Mouse (Mus musculus) cerebellum, adult 11-12 months (tissue): ENCODE results near the gene Polr2h.

Experiments
- DNase-seq: peaks from one replicate; pipeline ENCODE4 v3.0.0; 2022

The Polr2h gene

DNA sequence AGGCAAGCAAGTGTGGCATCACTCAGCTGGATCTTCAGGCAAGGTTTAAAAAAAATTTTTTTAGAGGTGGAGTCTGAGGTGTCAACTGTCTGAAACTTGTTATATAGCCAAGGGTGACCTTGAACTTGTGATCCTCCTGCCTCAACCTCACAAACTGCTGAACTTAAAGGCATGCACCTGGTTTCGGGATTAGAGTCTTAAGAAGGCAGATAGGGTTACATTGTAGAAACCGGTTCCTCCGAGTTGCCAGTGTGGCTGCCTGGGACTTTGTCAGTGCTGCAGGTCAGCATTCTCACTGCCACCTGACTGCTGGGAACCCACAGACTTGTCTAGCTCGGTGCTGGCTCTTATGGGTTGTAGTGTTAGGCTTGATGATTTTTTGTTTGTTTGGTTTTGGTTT is 5.8 kb downstream of the Polr2h start:
- no peak for DNase-seq

GRCm38 (mm10) chr16:20724338-20724748 is 6.9 kb downstream of the Polr2h start:
- DNase-seq: peak; percentile 25

GRCm38 (mm10) chr16:20725321-20725720 is 7.9 kb downstream of the Polr2h start:
- DNase-seq: peak; percentile 8

GRCm38 (mm10) chr16:20725750-20726149 is 8.3 kb downstream of the Polr2h start:
- peak; percentile 4 for DNase-seq

GRCm38 (mm10) chr16:20726384-20726783 is 8.9 kb downstream of the Polr2h start:
- no peak for DNase-seq

GRCm38 (mm10) chr16:20730293-20730711 is 12.8 kb downstream of the Polr2h start:
- DNase-seq: no peak

GRCm38 (mm10) chr16:20731688-20732087 is 14.2 kb downstream of the Polr2h start:
- DNase-seq: no peak

DNA sequence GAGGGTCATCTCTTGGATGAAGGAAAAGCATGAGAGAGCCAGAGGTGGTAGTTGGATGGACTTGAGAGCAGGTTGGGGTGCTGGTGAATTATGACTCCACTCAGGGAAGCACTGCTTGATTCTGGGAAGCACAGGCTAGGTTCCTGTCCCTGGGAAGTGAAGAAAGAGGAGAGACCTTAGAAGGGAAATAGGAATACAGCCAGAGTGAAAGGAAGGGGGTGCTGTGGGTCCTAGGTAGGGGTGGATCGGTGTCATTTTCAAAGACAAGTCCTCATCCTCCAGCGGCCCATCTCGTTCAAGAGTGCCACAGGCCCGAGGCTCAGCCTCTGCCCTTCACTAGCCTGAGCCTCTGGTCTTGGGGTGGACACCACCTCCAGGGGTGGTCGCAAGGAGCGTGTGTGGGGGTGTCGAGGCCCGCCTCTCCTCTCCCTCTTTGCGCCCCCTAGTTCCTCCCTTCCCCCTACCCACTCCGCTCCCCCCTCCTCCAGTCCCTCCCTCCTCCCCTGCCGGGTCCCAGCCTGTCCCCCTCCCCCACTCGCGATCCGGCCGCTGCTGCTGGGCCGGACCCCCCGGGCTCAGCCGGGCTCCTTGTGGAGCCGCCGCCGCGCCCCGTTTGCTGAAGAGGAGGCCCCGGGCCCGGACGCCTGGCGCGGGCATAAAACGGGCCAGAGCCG is 14.9 kb downstream of the Polr2h start:
- DNase-seq: peak; percentile 59

DNA sequence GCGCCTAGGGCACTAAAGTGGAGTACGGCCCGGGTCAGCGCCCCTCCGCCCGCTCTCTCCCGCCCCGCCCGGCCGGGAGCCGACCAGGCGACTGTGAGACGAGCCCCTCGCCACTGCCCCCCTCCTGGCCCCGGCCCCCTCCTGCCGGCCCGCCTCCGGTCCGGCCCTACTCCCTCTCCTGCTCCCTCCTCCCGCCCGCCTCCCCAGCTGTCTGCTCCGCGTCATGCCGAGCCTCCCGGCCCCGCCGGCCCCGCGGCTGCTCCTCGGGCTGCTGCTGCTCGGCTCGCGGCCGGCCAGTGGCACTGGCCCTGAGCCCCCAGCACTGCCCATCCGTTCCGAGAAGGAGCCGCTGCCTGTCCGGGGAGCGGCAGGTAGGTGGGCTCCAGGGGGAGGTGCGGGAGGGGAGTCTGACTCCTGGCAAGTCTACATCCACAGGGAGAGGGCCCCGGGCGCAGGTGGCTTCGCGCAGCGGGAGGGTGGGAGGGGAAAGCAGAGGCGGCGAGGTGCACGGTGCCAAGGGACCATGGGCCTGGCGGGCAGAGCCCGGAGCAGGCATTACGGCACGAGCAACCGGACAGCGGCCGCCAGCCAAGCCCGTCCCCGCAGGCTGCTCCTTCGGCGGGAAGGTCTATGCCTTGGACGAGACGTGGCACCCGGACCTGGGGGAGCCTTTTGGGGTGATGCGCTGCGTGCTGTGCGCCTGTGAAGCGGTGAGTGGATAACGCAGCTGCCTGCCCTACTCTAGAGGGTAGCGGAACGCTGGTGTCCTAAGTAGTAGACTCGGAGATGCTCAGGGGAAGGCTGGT is 15.7 kb downstream of the Polr2h start, which contains the start of gene Chrd:
TSS of gene Chrd (plus strand) at position 203 of the 806 bp plus-strand sequence.
- peak; percentile 82 for DNase-seq

DNA sequence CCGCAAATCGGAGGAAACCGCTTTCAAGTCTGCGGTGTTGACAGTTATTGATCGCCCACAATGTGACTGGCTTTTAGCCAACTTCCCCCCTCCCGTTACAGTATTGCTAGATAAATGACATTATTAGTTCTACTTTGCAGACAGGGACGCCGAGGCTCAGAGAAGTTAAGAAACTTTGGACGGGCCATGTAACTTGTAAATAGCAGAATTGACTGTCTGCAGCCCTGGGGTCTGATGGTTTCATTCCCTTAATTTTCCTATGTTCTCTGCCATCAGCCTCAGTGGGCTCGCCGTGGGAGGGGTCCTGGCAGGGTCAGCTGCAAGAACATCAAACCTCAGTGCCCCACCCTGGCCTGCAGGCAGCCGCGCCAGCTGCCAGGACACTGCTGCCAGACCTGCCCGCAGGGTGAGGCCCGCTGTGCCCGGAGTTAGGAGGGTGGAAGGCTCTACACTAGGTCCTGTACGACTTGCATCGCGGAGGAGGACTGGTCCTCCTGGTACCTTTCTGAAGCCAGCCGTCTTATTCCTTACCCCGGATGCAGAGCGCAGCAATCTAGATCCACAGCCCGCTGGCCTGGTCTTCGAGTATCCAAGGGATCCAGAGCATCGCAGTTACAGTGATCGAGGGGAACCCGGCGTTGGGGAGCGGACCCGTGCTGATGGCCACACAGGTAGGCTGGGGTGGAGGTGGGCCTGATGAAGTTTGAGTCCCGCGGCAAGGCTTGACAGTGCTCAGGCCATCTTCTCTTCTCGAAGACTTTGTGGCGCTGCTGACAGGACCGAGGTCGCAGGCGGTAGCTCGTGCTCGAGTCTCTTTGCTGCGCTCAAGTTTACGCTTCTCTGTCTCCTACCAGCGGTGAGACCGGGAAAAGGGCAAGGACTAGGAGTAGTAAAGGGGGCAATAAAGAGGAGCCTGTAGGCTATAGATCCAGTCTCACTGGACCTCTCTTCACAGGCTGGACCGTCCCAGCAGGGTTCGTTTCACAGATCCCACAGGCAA is 16.6 kb downstream of the Polr2h start, which contains the start of gene Thpo:
TSS of gene Thpo (minus strand) at position 781 of the 1,000 bp plus-strand sequence.
- peak; percentile 69 for DNase-seq

DNA sequence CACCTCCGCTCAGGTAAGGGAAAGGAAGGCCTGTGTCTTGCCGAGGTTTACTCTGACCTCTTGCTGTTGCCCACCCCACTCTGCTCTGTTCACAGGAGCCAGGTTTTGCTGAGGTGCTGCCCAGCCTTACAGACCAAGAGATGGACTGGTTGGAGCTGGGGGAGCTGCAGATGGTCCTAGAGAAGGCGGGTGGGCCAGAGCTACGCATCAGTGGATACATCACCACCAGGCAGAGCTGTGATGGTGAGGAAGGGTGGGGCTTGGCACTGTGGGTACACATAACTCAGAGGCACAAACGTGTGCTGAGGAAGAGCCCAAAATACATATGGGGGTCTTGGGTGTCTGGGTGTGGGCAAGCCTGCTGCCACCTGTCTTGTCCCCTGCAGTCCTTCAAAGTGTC is 18.2 kb downstream of the Polr2h start:
- no peak for DNase-seq

GRCm38 (mm10) chr16:20736168-20736567 is 18.7 kb downstream of the Polr2h start:
- no peak for DNase-seq

GRCm38 (mm10) chr16:20736823-20737222 is 19.4 kb downstream of the Polr2h start:
- DNase-seq: no peak

GRCm38 (mm10) chr16:20739845-20740244 is 22.4 kb downstream of the Polr2h start:
- no peak for DNase-seq

- no peak for DNase-seq
Measured at GRCm38 (mm10) chr16:20746641-20747040, 29.2 kb downstream of the Polr2h start.

GRCm38 (mm10) chr16:20750518-20750917 is 33.1 kb downstream of the Polr2h start:
- no peak for DNase-seq

DNA sequence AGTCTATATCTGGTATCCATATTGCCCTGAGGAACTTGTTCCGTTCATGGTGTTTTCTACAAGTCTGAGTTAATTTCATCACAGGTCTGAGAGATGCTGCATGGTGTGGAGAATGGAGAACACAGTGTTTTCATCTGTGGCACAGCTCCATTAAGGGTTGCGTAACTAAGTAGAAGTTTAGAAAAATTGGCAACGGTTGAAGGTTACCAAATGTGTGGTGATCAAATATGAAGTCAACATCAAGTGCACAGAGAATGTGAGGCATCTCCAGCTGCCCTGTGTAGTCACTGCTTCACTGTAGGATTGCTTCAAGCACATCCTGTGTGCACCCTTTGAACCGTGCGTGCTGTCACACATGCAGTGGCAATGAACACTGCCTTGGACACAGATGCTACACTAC is 38.6 kb downstream of the Polr2h start:
- no peak for DNase-seq

DNA sequence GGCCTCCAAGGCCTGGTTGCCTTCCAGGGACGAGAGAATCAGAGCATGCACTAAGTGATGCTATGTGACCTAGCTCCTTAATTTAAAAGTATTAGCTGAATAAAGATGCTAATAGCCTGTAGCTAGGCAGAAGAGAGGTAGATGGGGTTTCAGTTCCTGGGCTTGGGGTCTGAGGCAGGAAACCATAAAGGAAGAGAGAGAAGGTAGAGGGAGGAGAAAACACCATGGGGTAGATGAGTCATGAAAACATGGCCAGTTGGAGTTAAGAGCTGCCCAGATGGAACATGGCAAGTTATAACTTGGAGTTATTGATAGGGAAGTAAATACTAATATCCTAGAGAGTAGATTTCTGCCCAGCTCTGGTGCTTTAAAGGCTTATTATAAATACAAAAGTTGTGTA is 39.9 kb downstream of the Polr2h start:
- no peak for DNase-seq

GRCm38 (mm10) chr16:20761681-20762080 is 44.2 kb downstream of the Polr2h start:
- DNase-seq: no peak

GRCm38 (mm10) chr16:20765244-20765643 is 47.8 kb downstream of the Polr2h start:
- no peak for DNase-seq
